Mouse (Mus musculus) CH12.LX (cell line): ENCODE measurements at regions not wholly inside any gene's neighbourhood (a gene's known extent, or its start where the extent isn't known, plus 50 kb on each side); places are given as distances from the start of the nearest gene placed in this dataset.

Experiments used
- DNase-seq: peaks from one replicate; pipeline ENCODE4 v3.0.0-alpha.2; 2013; ENCODE audit errors: extremely low read depth
- H3K27ac ChIP-seq: 2 replicates; pipeline ENCODE4 v1.5.1; 2012; ENCODE audit warnings: low read depth, mild to moderate bottlenecking, control low read depth, moderate library complexity; ENCODE audit not compliant: insufficient read depth
- H3K27me3 ChIP-seq: replicated peaks from 2 replicates; pipeline ENCODE3; 2012; ENCODE audit warnings: inconsistent platforms
- H3K36me3 ChIP-seq, 2 experiments: replicated peaks in 1 of 2; 2 replicates each; pipeline versions ENCODE3 to v1.6.1; 2012; ENCODE audit warnings: inconsistent platforms in 1 of 2, low read length in 1 of 2, mild to moderate bottlenecking in 1 of 2, mixed read lengths in 1 of 2, moderate library complexity in 1 of 2; ENCODE audit not compliant: control insufficient read depth in 1 of 2, insufficient read depth in 1 of 2
- H3K4me1 ChIP-seq, 2 experiments: 2 replicates each; pipeline ENCODE4 v1.6.1; 2012; ENCODE audit warnings: inconsistent platforms in 1 of 2, moderate library complexity in 1 of 2; ENCODE audit not compliant: insufficient read depth in 2 of 2, control insufficient read depth in 1 of 2
- H3K4me2 ChIP-seq: 2 replicates; pipeline ENCODE4 v1.6.1; 2012; ENCODE audit warnings: low read depth, mild to moderate bottlenecking, control low read depth; ENCODE audit not compliant: poor library complexity, insufficient read depth, severe bottlenecking
- H3K4me3 ChIP-seq, 3 experiments: fragments of 150-350 bp in 1 of 3; sonication (generic) in 1 of 3; replicated peaks in 1 of 3; 2 replicates each; pipeline versions ENCODE3 to v1.5.1; 2011 to 2012; ENCODE audit warnings: low read depth in 2 of 3, low read length in 2 of 3, mild to moderate bottlenecking in 2 of 3, moderate library complexity in 2 of 3, control low read depth in 1 of 3, improper control_type of control experiment in 1 of 3, inconsistent platforms in 1 of 3, mixed read lengths in 1 of 3; ENCODE audit not compliant: poor library complexity in 1 of 3
- H3K79me2 ChIP-seq: replicated peaks from 2 replicates; pipeline ENCODE4 v1.6.1; 2012; ENCODE audit warnings: mild to moderate bottlenecking, moderate library complexity; ENCODE audit not compliant: control insufficient read depth, poor library complexity, insufficient read depth, severe bottlenecking; ENCODE audit errors: extremely low read depth
- H3K9ac ChIP-seq: 2 replicates; pipeline ENCODE4 v1.6.1; 2012; ENCODE audit warnings: low read depth, mild to moderate bottlenecking, control low read depth, moderate library complexity; ENCODE audit not compliant: insufficient read depth
- H3K9me3 ChIP-seq: replicated peaks from 2 replicates; pipeline ENCODE3; 2012; ENCODE audit warnings: low read length, inconsistent platforms, mixed read lengths
- BHLHE40 ChIP-seq: IDR thresholded peaks from 2 replicates; pipeline ENCODE4 v1.6.1; 2011; ENCODE audit warnings: mild to moderate bottlenecking, low read depth, low read length, improper control_type of control experiment
- CHD1 ChIP-seq: IDR thresholded peaks from 2 replicates; pipeline ENCODE4 v1.6.1; 2012; ENCODE audit warnings: low read depth, low read length, improper control_type of control experiment, inconsistent platforms
- CHD2 ChIP-seq: IDR thresholded peaks from 2 replicates; pipeline ENCODE4 v1.6.1; 2011; ENCODE audit warnings: low read length, improper control_type of control experiment
- CTCF ChIP-seq, 2 experiments: IDR thresholded peaks in 1 of 2; conservative IDR thresholded peaks in 1 of 2; 2 replicates each; pipeline ENCODE4 v1.5.1; 2011 to 2012; ENCODE audit warnings: low read depth in 2 of 2, low read length in 2 of 2, improper control_type of control experiment in 1 of 2, inconsistent platforms in 1 of 2, mild to moderate bottlenecking in 1 of 2, moderate library complexity in 1 of 2
- ELF1 ChIP-seq: IDR thresholded peaks from 2 replicates; pipeline ENCODE4 v1.6.1; 2014; ENCODE audit warnings: low read depth, mild to moderate bottlenecking, inconsistent platforms, low read length, improper control_type of control experiment
- ETS1 ChIP-seq: conservative IDR thresholded peaks from 2 replicates; pipeline ENCODE4 v1.6.1; 2012; ENCODE audit warnings: low read depth, mild to moderate bottlenecking, inconsistent platforms, low read length, improper control_type of control experiment, moderate library complexity
- GABPA ChIP-seq: IDR thresholded peaks from 2 replicates; pipeline ENCODE4 v1.6.1; 2012; ENCODE audit warnings: low read depth, low read length, improper control_type of control experiment, inconsistent platforms; ENCODE audit not compliant: insufficient replicate concordance
- HCFC1 ChIP-seq: IDR thresholded peaks from 2 replicates; pipeline ENCODE4 v1.6.1; 2012; ENCODE audit warnings: low read depth, mild to moderate bottlenecking, inconsistent platforms, low read length, improper control_type of control experiment
- JUN ChIP-seq: IDR thresholded peaks from 2 replicates; pipeline ENCODE4 v1.6.1; 2011; ENCODE audit warnings: low read depth, mild to moderate bottlenecking, low read length, improper control_type of control experiment, moderate library complexity; ENCODE audit not compliant: insufficient read depth
- JUND ChIP-seq: conservative IDR thresholded peaks from 2 replicates; pipeline ENCODE4 v1.6.1; 2011; ENCODE audit warnings: low read depth, low read length, improper control_type of control experiment
- MAFK ChIP-seq: IDR thresholded peaks from 2 replicates; pipeline ENCODE4 v1.6.1; 2011; ENCODE audit warnings: low read length, improper control_type of control experiment; ENCODE audit not compliant: insufficient replicate concordance
- MAX ChIP-seq: IDR thresholded peaks from 2 replicates; pipeline ENCODE4 v1.6.1; 2011; ENCODE audit warnings: low read length, improper control_type of control experiment
- MAZ ChIP-seq: IDR thresholded peaks from 2 replicates; pipeline ENCODE4 v1.6.1; 2012; ENCODE audit warnings: low read depth, mild to moderate bottlenecking, inconsistent platforms, low read length, improper control_type of control experiment, moderate library complexity
- MXI1 ChIP-seq: IDR thresholded peaks from 2 replicates; pipeline ENCODE4 v1.6.1; 2011; ENCODE audit warnings: mild to moderate bottlenecking, low read depth, low read length, improper control_type of control experiment
- MYC ChIP-seq: IDR thresholded peaks from 2 replicates; pipeline ENCODE4 v1.6.1; 2011; ENCODE audit warnings: low read depth, mild to moderate bottlenecking, improper control_type of control experiment, low read length
- NRF1 ChIP-seq: IDR thresholded peaks from 2 replicates; pipeline ENCODE4 v1.6.1; 2014; ENCODE audit warnings: low read depth, mild to moderate bottlenecking, inconsistent platforms, low read length, improper control_type of control experiment, moderate library complexity
- PAX5 ChIP-seq: IDR thresholded peaks from 2 replicates; pipeline ENCODE4 v1.6.1; 2012; ENCODE audit warnings: low read length, inconsistent platforms, mixed read lengths
- POLR2A ChIP-seq: IDR thresholded peaks from 2 replicates; pipeline ENCODE4 v1.6.1; 2011; ENCODE audit warnings: low read depth, mild to moderate bottlenecking, improper control_type of control experiment, low read length
- RAD21 ChIP-seq: IDR thresholded peaks from 2 replicates; pipeline ENCODE4 v1.6.1; 2011; ENCODE audit warnings: low read depth, mild to moderate bottlenecking, low read length, improper control_type of control experiment, moderate library complexity
- RCOR1 ChIP-seq: conservative IDR thresholded peaks from 2 replicates; pipeline ENCODE4 v1.6.1; 2012; ENCODE audit warnings: low read depth, mild to moderate bottlenecking, inconsistent platforms, low read length, improper control_type of control experiment
- SIN3A ChIP-seq: IDR thresholded peaks from 2 replicates; pipeline ENCODE4 v1.6.1; 2012; ENCODE audit warnings: low read length, improper control_type of control experiment, inconsistent platforms
- SMC3 ChIP-seq: IDR thresholded peaks from 2 replicates; pipeline ENCODE4 v1.6.1; 2011; ENCODE audit warnings: low read depth, low read length, improper control_type of control experiment
- TBP ChIP-seq: conservative IDR thresholded peaks from 2 replicates; pipeline ENCODE4 v1.6.1; 2011; ENCODE audit warnings: low read depth, low read length, improper control_type of control experiment
- TCF12 ChIP-seq: IDR thresholded peaks from 2 replicates; pipeline ENCODE4 v1.6.1; 2014; ENCODE audit warnings: low read depth, mild to moderate bottlenecking, inconsistent platforms, low read length, improper control_type of control experiment
- UBTF ChIP-seq: IDR thresholded peaks from 2 replicates; pipeline ENCODE4 v1.6.1; 2012; ENCODE audit warnings: low read depth, mild to moderate bottlenecking, inconsistent platforms, low read length, improper control_type of control experiment, moderate library complexity
- USF1 ChIP-seq: IDR thresholded peaks from 2 replicates; pipeline ENCODE4 v1.6.1; 2014; ENCODE audit warnings: low read depth, mild to moderate bottlenecking, inconsistent platforms, low read length, improper control_type of control experiment
- USF2 ChIP-seq: conservative IDR thresholded peaks from 2 replicates; pipeline ENCODE4 v1.6.1; 2011; ENCODE audit warnings: low read depth, low read length, improper control_type of control experiment
- ZC3H11A ChIP-seq: IDR thresholded peaks from 2 replicates; pipeline ENCODE4 v1.6.1; 2012; ENCODE audit warnings: low read depth, mild to moderate bottlenecking, inconsistent platforms, low read length, improper control_type of control experiment
- ZNF384 ChIP-seq: IDR thresholded peaks from 2 replicates; pipeline ENCODE4 v1.6.1; 2012; ENCODE audit warnings: low read depth, low read length, improper control_type of control experiment, inconsistent platforms
- dilution Hi-C: fragments of 300-500 bp; cut with MboI; formaldehyde crosslinking; loops from 2 replicates; pipeline ENCODE4 v1.14.3; 2020; ENCODE audit warnings: low sequenced_read_pairs; ENCODE audit not compliant: extremely low pct_unique_long_range_greater_than_20kb, extremely low pct_ligation_motif_present
- in situ Hi-C: fragments of 300-500 bp; cut with MboI; formaldehyde crosslinking; loops from 3 replicates; pipeline ENCODE4 v1.14.3; 2019; ENCODE audit warnings: low sequenced_read_pairs, low pct_ligation_motif_present, low pct_unique_long_range_greater_than_20kb, mixed read lengths

GRCm38 (mm10) chr8:8142461-8142860, 518.6 kb downstream of the Efnb2 start:
- DNase-seq = no peak
- Histone ChIP-seq H3K79me2 (no peaks in the 10 kb centered on the region), H3K9me3 (peaks cover 62% of the 10 kb centered on the region), H3K9ac (no peak overlapping the region), H3K36me3 (no peaks in the 10 kb centered on the region), H3K4me1 (no peaks in the 10 kb centered on the region), H3K27ac (no peak overlapping the region), H3K4me2 (no peak overlapping the region), H3K27me3 (no peaks in the 10 kb centered on the region), H3K4me3 (no peak overlapping the region)
- in situ Hi-C loops = no loop called here
- dilution Hi-C loops = no loop called here
- TF ChIP-seq UBTF (no peak), ETS1 (no peak), USF2 (no peak), PAX5 (no peak), JUND (no peak), MYC (no peak), GABPA (no peak), MAX (no peak), BHLHE40 (no peak), MAFK (no peak), ELF1 (no peak), TCF12 (no peak), POLR2A (no peak), RAD21 (no peak), CTCF (conservative IDR thresholded peaks at IDR 0.05 in 1 of 2, IDR thresholded peaks at IDR 0.05 in 1 of 2; ENCODE audit: low read depth in 2 of 2, low read length in 2 of 2) (no peak), SIN3A (no peak), TBP (no peak), JUN (no peak), RCOR1 (no peak)
- TF ChIP-seq, all 38 proteins: peak for 0

DNA sequence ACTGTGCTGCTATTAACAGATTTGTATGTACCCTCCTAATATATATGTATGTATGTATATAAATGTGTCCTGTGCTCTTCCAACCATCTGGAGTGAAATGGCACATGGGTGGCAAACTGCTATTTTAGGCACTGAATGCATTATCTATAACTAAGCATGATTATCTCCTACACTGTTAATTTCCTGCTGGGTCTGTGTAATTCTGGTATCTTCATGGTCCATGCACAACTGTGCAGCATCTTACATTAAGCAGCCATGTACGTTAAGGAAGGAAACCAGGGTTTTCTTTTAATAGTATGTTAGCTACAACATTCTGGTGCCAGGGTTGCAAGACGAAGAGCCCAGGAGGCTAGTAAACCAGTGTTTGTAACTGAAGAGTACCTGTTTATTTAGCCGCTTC, 521.3 kb downstream of the Efnb2 start:
- no peak overlapping the region for H3K9ac ChIP-seq
- H3K79me2 ChIP-seq = no peaks in the 10 kb centered on the region
- in situ Hi-C loops = no loop called here
- H3K4me3 ChIP-seq = no peak overlapping the region
- no peaks in the 10 kb centered on the region for H3K36me3 ChIP-seq
- peaks cover 51% of the 10 kb centered on the region for H3K9me3 ChIP-seq
- H3K27ac ChIP-seq = no peak overlapping the region
- dilution Hi-C loops = no loop called here
- H3K4me2 ChIP-seq = no peak overlapping the region
- no peak for TF ChIP-seq CHD1
- TF ChIP-seq POLR2A = no peak
- TF ChIP-seq ELF1 = no peak
- TF ChIP-seq ZC3H11A = no peak
- TF ChIP-seq ETS1 = no peak
- TF ChIP-seq SMC3 = no peak
- TF ChIP-seq RAD21 = no peak
- no peak for TF ChIP-seq MXI1
- no peak for TF ChIP-seq MAX
- TF ChIP-seq CHD2 = no peak
- TF ChIP-seq UBTF = no peak
- no peak for TF ChIP-seq NRF1
- no peak for TF ChIP-seq USF1
- TF ChIP-seq MAZ = no peak
- TF ChIP-seq HCFC1 = no peak
- TF ChIP-seq TBP = no peak
- no peak for TF ChIP-seq ZNF384
- no peak for TF ChIP-seq USF2
- DNase-seq = no peak
- H3K27me3 ChIP-seq = no peaks in the 10 kb centered on the region
- H3K4me1 ChIP-seq = no peaks in the 10 kb centered on the region
